Mouse (Mus musculus) forebrain, embryonic 12.5 days (tissue): Measurements from ENCODE around the gene Kiz. TPM values are rescaled to one million over a fixed set of nuclear protein-coding genes. Genes with fewer than 3 reads are reported as not detected.

Source experiments
- ATAC-seq: fragments of 200-750 bp; cut with Nextera tagmentation; 2 replicates; pipeline ENCODE4 v1.8.0; 2017; ENCODE audit warnings: moderate TSS enrichment; ENCODE audit not compliant: low FRiP score
- H3K27ac ChIP-seq: fragments of 300-500 bp; sonication (generic); 2 replicates; pipeline ENCODE4 v1.5.1; 2016; ENCODE audit warnings: mild to moderate bottlenecking
- H3K27me3 ChIP-seq: fragments of 300-500 bp; sonication (generic); 2 replicates; pipeline ENCODE4 v1.6.1; 2016; ENCODE audit warnings: mild to moderate bottlenecking
- H3K36me3 ChIP-seq: fragments of 300-500 bp; sonication (generic); replicated peaks from 2 replicates; pipeline ENCODE4 v1.6.1; 2016; ENCODE audit warnings: mild to moderate bottlenecking
- H3K4me1 ChIP-seq: fragments of 300-500 bp; sonication (generic); 2 replicates; pipeline ENCODE4 v1.6.1; 2016
- H3K4me2 ChIP-seq: fragments of 300-500 bp; sonication (generic); 2 replicates; pipeline ENCODE4 v1.6.1; 2016; ENCODE audit warnings: mild to moderate bottlenecking, moderate library complexity
- H3K4me3 ChIP-seq: fragments of 300-500 bp; sonication (generic); replicated peaks from 2 replicates; pipeline ENCODE4 v1.5.1; 2016; ENCODE audit warnings: mild to moderate bottlenecking
- H3K9ac ChIP-seq: fragments of 300-500 bp; sonication (generic); 2 replicates; pipeline ENCODE4 v1.6.1; 2016; ENCODE audit warnings: mild to moderate bottlenecking
- H3K9me3 ChIP-seq: fragments of 300-500 bp; sonication (generic); 2 replicates; pipeline ENCODE4 v1.6.1; 2016
- WGBS: fragments of 180-500 bp; shearing (Covaris S2); methylation state at CpG from one replicate; pipeline ENCODE4 v1.1.7; 2016; 5-methylcytosine and 5-hydroxymethylcytosine counted together
- polyA plus RNA-seq: library from polyadenylated mRNA; unstranded; fragments of >200 nt; fragmentation: Nextera tagmentation; extraction: Ambion mirVana; gene quantifications from 2 replicates; pipeline ENCODE4 v1.2.1, GENCODE M21; 2016

The Kiz gene
- polyA plus RNA-seq, 1 experiment from 2014 or later, result 29.2 TPM

DNA sequence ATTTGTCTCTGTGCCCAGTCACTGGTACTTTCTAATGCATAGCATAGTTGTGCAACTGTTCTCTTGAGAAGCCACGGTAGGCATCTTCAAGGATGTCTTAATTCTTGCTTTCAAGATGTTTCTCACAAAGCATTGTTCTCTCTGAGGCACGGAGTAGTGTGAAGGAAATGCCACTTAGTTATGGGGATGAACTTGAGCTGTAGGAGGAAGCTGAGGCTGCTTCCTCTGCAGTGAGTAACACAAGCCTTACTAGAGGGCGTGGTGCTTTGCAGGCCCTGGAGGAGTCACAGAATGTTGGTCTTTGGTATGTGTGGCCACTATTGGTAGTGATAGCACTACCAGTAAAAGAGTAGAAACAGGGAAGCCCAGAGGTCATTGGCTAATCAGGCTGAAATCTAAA is 17.0 kb downstream of the Kiz start:
- Histone ChIP-seq H3K4me2 (no peak overlapping the region), H3K27ac (no peak overlapping the region), H3K9me3 (no peaks in the 10 kb centered on the region), H3K4me3 (no peak overlapping the region), H3K27me3 (0 out of 2 replicates have a peak, but pooled peaks cover 8% of the 10 kb centered on the region), H3K36me3 (no peaks in the 10 kb centered on the region), H3K9ac (no peak overlapping the region), H3K4me1 (no peaks in the 10 kb centered on the region)
- 74% methylated on average over 3 of the region's 3 CpGs for WGBS
- ATAC-seq, result no peak

- 90% methylated on average over 7 of the region's 7 CpGs for WGBS
- Histone ChIP-seq H3K9me3 (no peaks in the 10 kb centered on the region), H3K9ac (no peak overlapping the region), H3K4me2 (no peak overlapping the region), H3K27ac (no peak overlapping the region), H3K4me1 (no peaks in the 10 kb centered on the region), H3K27me3 (0 out of 2 replicates have a peak, but pooled peaks cover 8% of the 10 kb centered on the region), H3K4me3 (no peak overlapping the region), H3K36me3 (no peaks in the 10 kb centered on the region)
- no peak for ATAC-seq
Measured at GRCm38 (mm10) chr2:146873881-146874441, 18.3 kb downstream of the Kiz start.

- ATAC-seq, result no peak
- Histone ChIP-seq H3K4me3 (no peak overlapping the region), H3K27me3 (peaks cover 19% of the 10 kb centered on the region), H3K9me3 (no peaks in the 10 kb centered on the region), H3K27ac (no peak overlapping the region), H3K4me1 (no peaks in the 10 kb centered on the region), H3K4me2 (no peak overlapping the region), H3K36me3 (no peaks in the 10 kb centered on the region), H3K9ac (no peak overlapping the region)
- 70% methylated on average over 1 of the region's 1 CpGs for WGBS
Measured at GRCm38 (mm10) chr2:146877423-146878098, 21.9 kb downstream of the Kiz start.

DNA sequence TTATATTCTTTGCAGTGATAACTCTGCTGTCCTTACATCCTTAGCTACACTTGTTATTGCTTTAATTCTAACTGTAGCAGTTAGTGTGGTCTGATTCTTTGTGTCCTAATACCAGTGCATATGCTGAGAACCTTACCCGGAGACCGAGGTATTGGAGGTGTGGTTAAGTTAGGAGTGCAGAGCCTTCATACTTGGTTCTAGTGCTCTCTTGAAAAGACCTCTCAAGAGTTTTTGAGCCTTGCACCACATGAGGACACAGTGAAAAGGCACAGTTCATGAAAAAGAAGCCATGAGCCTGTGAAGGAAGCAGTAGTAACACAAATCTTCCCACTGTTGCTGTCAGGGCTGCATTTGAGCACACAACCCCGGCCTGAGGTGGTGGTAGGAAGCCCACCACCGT is 26.0 kb downstream of the Kiz start:
- ATAC-seq, result no peak
- 94% methylated on average over 4 of the region's 4 CpGs for WGBS
- Histone ChIP-seq H3K9me3 (no peaks in the 10 kb centered on the region), H3K27me3 (peaks cover 16% of the 10 kb centered on the region), H3K27ac (no peak overlapping the region), H3K36me3 (no peaks in the 10 kb centered on the region), H3K4me2 (no peak overlapping the region), H3K4me1 (peaks cover 15% of the 10 kb centered on the region), H3K9ac (no peak overlapping the region), H3K4me3 (no peak overlapping the region)

DNA sequence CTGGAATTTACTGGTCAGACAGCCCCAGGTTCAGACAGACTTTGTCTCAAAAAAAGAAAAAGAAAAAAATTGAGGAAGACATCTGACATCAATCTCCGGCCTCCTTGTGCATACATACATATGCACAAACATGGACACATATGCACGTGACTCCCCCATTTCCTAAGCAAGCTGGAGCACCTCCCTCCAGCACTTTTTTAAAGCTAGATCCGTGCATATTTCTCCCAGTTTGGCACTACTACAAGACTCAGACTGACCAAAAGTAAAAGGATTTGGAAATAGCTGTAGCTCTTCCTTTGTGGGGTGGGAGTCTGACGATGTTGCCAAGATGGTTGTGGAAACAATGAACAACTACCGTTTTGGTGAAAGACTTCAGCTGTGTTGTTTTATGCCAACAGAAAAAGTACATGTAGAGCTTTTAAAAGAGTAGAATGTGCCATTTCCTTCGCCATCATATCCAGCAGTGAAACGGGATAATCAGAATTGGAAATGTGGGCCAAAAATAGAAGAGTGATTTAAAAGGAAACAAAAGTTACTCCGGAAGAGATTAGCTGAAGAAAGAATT is 28.7 kb downstream of the Kiz start:
- Histone ChIP-seq H3K36me3 (no peaks in the 10 kb centered on the region), H3K9ac (no peak overlapping the region), H3K4me3 (no peak overlapping the region), H3K4me2 (no peak overlapping the region; the same call in 1 of the 2 replicates), H3K27me3 (peaks cover 16% of the 10 kb centered on the region), H3K27ac (no peak overlapping the region), H3K4me1 (peaks cover 15% of the 10 kb centered on the region), H3K9me3 (no peaks in the 10 kb centered on the region)
- ATAC-seq, result no peak
- 34% methylated on average over 8 of the region's 8 CpGs for WGBS

GRCm38 (mm10) chr2:146888786-146889414 is 33.2 kb downstream of the Kiz start:
- 93% methylated on average over 4 of the region's 4 CpGs for WGBS

GRCm38 (mm10) chr2:146898977-146899376 is 43.3 kb downstream of the Kiz start:
- Histone ChIP-seq H3K27me3 (no peaks in the 10 kb centered on the region), H3K4me2 (no peak overlapping the region)
- no peak for ATAC-seq

More at GRCm38 (mm10) chr2:146888786-146889414, 33.2 kb downstream of the Kiz start:
- H3K27ac ChIP-seq, result no peak overlapping the region
- no peak overlapping the region for H3K4me2 ChIP-seq
- peaks cover 13% of the 10 kb centered on the region for H3K4me1 ChIP-seq
- H3K9me3 ChIP-seq, result no peaks in the 10 kb centered on the region
- H3K4me3 ChIP-seq, result no peak overlapping the region
- peaks cover 3% of the 10 kb centered on the region; the same call in 1 of the 2 replicates for H3K27me3 ChIP-seq
- ATAC-seq, result no peak
- peaks cover 8% of the 10 kb centered on the region for H3K36me3 ChIP-seq
- H3K9ac ChIP-seq, result no peak overlapping the region

DNA sequence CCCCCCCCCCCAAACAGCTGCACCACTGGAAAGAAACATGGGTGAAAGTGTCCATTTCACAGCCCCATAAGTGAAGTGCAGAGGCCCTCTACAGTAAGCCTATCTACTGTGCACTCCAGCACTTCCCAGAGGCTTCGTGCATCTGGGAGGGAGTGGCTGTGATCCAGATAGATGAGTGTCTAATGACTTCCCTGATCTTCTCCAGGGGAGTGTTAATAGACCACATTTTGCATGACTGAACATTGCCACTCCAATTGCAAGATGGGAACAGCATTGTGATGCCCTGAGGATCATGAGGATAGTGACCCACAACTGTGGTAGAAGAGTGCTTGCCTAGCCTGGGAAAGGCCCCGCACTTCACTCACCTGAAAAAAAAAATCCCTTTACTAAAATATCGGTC is 60.4 kb downstream of the Kiz start:
- H3K9ac ChIP-seq, result no peak overlapping the region
- H3K4me1 ChIP-seq, result peaks cover 12% of the 10 kb centered on the region
- H3K27me3 ChIP-seq, result peaks cover 12% of the 10 kb centered on the region
- H3K4me2 ChIP-seq, result no peak overlapping the region
- H3K36me3 ChIP-seq, result no peaks in the 10 kb centered on the region
- ATAC-seq, result no peak
- no peak overlapping the region for H3K27ac ChIP-seq
- no peaks in the 10 kb centered on the region for H3K9me3 ChIP-seq
- no peak overlapping the region for H3K4me3 ChIP-seq
- WGBS, result 90% methylated on average over 3 of the region's 3 CpGs

More at GRCm38 (mm10) chr2:146898977-146899376, 43.3 kb downstream of the Kiz start:
- Histone ChIP-seq H3K4me3 (no peak overlapping the region), H3K9ac (no peak overlapping the region), H3K36me3 (no peaks in the 10 kb centered on the region), H3K4me1 (no peaks in the 10 kb centered on the region), H3K27ac (no peak overlapping the region), H3K9me3 (no peaks in the 10 kb centered on the region)

DNA sequence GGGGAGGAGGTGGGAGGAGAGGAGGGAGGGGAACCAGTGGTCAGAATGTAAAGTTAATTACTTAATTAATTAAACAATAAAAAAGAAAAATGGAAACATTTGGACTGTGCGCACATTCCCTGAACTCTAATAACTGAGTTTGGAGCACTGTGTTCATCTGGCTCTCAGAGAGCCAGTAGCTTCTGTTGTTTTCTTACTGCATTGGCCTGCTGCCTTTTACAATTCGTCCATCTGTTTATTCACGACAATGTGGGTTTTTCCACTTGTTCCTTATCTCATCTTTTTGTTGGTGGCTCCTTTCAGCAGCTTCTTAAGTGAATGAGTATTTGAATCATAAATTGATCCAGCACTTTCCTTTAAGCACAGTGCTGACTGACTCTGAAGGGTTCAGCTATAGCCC is 62.1 kb downstream of the Kiz start:
- WGBS, result 79% methylated on average over 3 of the region's 3 CpGs
- H3K9ac ChIP-seq, result no peak overlapping the region
- H3K9me3 ChIP-seq, result no peaks in the 10 kb centered on the region
- no peak for ATAC-seq
- H3K4me1 ChIP-seq, result peaks cover 14% of the 10 kb centered on the region
- H3K4me2 ChIP-seq, result no peak overlapping the region
- peaks cover 16% of the 10 kb centered on the region for H3K27me3 ChIP-seq
- no peak overlapping the region for H3K27ac ChIP-seq
- no peak overlapping the region for H3K4me3 ChIP-seq
- H3K36me3 ChIP-seq, result no peaks in the 10 kb centered on the region

- H3K36me3 ChIP-seq, result no peaks in the 10 kb centered on the region
- H3K9me3 ChIP-seq, result no peaks in the 10 kb centered on the region
- no peak overlapping the region for H3K4me2 ChIP-seq
- H3K4me3 ChIP-seq, result no peak overlapping the region
- ATAC-seq, result peak; percentile 71
- WGBS, result 2% methylated on average over 8 of the region's 8 CpGs
- H3K9ac ChIP-seq, result no peak overlapping the region
- H3K27me3 ChIP-seq, result peaks cover 23% of the 10 kb centered on the region
- no peak overlapping the region for H3K27ac ChIP-seq
- H3K4me1 ChIP-seq, result peaks cover 14% of the 10 kb centered on the region
Measured at GRCm38 (mm10) chr2:146920375-146921160, 64.9 kb downstream of the Kiz start.

DNA sequence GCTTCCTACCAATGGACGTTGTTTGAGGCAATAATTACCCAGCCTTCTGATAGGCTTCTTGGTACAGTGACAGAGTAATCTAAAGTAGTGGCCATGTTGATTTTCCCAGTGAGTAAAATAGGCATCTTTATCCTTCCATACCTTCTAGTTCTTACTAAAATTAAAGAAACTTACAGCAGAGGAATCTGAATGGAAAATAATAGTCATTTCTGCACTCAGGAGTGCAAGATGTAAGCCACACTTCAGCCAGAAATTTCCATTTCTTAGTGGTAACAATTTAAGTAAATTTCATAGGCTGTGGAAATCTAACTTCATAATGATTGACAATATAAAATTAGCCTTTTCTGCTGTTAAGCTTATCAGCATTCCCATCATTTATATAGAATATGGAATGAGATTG is 69.6 kb downstream of the Kiz start:
- H3K4me3 ChIP-seq, result no peak overlapping the region
- H3K9ac ChIP-seq, result no peak overlapping the region
- no peaks in the 10 kb centered on the region for H3K36me3 ChIP-seq
- WGBS, result 93% methylated on average over 1 of the region's 1 CpGs
- H3K9me3 ChIP-seq, result no peaks in the 10 kb centered on the region
- peaks cover 11% of the 10 kb centered on the region for H3K27me3 ChIP-seq
- H3K4me1 ChIP-seq, result peaks cover 11% of the 10 kb centered on the region
- H3K27ac ChIP-seq, result no peak overlapping the region
- ATAC-seq, result no peak
- H3K4me2 ChIP-seq, result no peak overlapping the region

- no peak overlapping the region for H3K4me3 ChIP-seq
- no peaks in the 10 kb centered on the region for H3K36me3 ChIP-seq
- H3K27ac ChIP-seq, result no peak overlapping the region
- H3K9me3 ChIP-seq, result no peaks in the 10 kb centered on the region
- peaks cover 5% of the 10 kb centered on the region for H3K4me1 ChIP-seq
- H3K9ac ChIP-seq, result no peak overlapping the region
- no peak for ATAC-seq
- H3K27me3 ChIP-seq, result peaks cover 11% of the 10 kb centered on the region
- no peak overlapping the region for H3K4me2 ChIP-seq
- 84% methylated on average over 4 of the region's 4 CpGs for WGBS
Measured at GRCm38 (mm10) chr2:146925846-146926245, 70.2 kb downstream of the Kiz start.
